Mouse (Mus musculus) small intestine, adult 2 months (tissue): Measurements from ENCODE around the gene Rpl15. TPM values are rescaled to one million over a fixed set of nuclear protein-coding genes. Genes with fewer than 3 reads are reported as not detected.

Experiments used
- H3K27ac ChIP-seq: fragments of 200-500 bp; 2 replicates; pipeline ENCODE4 v1.5.1; 2012; ENCODE audit warnings: low read depth, low read length, control low read depth, inconsistent platforms; ENCODE audit not compliant: insufficient read depth
- H3K27me3 ChIP-seq: fragments of 200-500 bp; 2 replicates; pipeline ENCODE4 v1.6.1; 2012; ENCODE audit warnings: mild to moderate bottlenecking, moderate library complexity, low read length, inconsistent platforms; ENCODE audit not compliant: control insufficient read depth, insufficient read depth
- H3K36me3 ChIP-seq: fragments of 200-500 bp; 2 replicates; pipeline ENCODE4 v1.6.1; 2012; ENCODE audit warnings: mild to moderate bottlenecking, low read length, control low read depth, inconsistent platforms; ENCODE audit not compliant: control insufficient read depth, insufficient read depth
- H3K4me1 ChIP-seq: fragments of 200-500 bp; 2 replicates; pipeline ENCODE4 v1.6.1; 2012; ENCODE audit warnings: low read length, inconsistent platforms, mixed read lengths; ENCODE audit not compliant: control insufficient read depth, insufficient read depth, insufficient read length
- H3K4me3 ChIP-seq: fragments of 200-500 bp; 2 replicates; pipeline ENCODE4 v1.5.1; 2012; ENCODE audit warnings: low read depth, mild to moderate bottlenecking, control low read depth, inconsistent platforms, low read length, moderate library complexity
- CTCF ChIP-seq: fragments of 200-500 bp; IDR thresholded peaks from 2 replicates; pipeline ENCODE4 v1.5.1; 2012; ENCODE audit warnings: low read depth, mild to moderate bottlenecking, control low read depth, inconsistent platforms, low read length, moderate library complexity, mixed read lengths; ENCODE audit not compliant: insufficient replicate concordance, insufficient read length; ENCODE audit errors: extremely low read depth
- POLR2A ChIP-seq: fragments of 200-500 bp; IDR thresholded peaks from 2 replicates; pipeline ENCODE4 v1.6.1; 2012; ENCODE audit warnings: low read depth, mild to moderate bottlenecking, control low read depth, inconsistent platforms, low read length, moderate library complexity
- WGBS: fragments of 180-500 bp; shearing (Covaris S2); methylation state at CpG from one replicate; pipeline ENCODE4 v1.1.7; 2018; 5-methylcytosine and 5-hydroxymethylcytosine counted together
- polyA plus RNA-seq: library from polyadenylated mRNA; depleted of rRNA; stranded (reverse); fragments of >200 nt; gene quantifications from 2 replicates; pipeline ENCODE4 v1.2.3, GENCODE M21; 2012

The Rpl15 gene
- polyA plus RNA-seq, 1 experiment = 139 TPM

DNA sequence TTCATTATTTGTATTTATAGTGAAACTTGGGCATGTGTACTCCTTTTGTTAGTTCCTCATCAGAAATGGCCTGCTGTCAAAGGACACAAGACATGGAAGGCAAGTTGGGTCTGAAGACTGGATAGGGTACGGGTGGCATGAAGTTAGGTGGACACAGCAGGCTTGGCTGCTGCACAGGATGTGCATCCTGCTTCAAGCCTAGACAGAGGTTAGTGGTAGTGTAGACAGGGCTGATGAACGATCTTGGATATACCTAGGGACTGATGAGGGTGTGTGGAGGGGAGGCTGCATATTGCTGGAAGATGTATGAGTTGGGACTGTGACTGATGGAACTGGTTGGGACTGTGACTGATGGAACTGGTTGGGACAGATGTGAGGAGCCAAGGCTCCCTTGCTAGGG, 27.7 kb upstream of the Rpl15 start:
- Histone ChIP-seq H3K27ac (no peak overlapping the region), H3K36me3 (no peaks in the 10 kb centered on the region), H3K4me3 (no peak overlapping the region), H3K27me3 (no peaks in the 10 kb centered on the region), H3K4me1 (peaks cover 2% of the 10 kb centered on the region; the same call in 1 of the 2 replicates)
- WGBS = 87% methylated on average over 2 of the region's 2 CpGs
- no peak for TF ChIP-seq POLR2A
- TF ChIP-seq CTCF = no peak

GRCm38 (mm10) chr14:18297441-18297840, 26.2 kb upstream of the Rpl15 start:
- Histone ChIP-seq H3K27me3 (no peaks in the 10 kb centered on the region), H3K4me3 (no peak overlapping the region), H3K27ac (no peak overlapping the region), H3K4me1 (no peaks in the 10 kb centered on the region), H3K36me3 (0 out of 2 replicates have a peak, but pooled peaks cover 2% of the 10 kb centered on the region)
- WGBS = 84% methylated on average over 2 of the region's 2 CpGs
- TF ChIP-seq POLR2A = no peak
- no peak for TF ChIP-seq CTCF

GRCm38 (mm10) chr14:18292578-18292977, 21.4 kb upstream of the Rpl15 start:
- peaks cover 4% of the 10 kb centered on the region; the same call in 1 of the 2 replicates for H3K4me1 ChIP-seq
- TF ChIP-seq CTCF = no peak
- TF ChIP-seq POLR2A = no peak
- H3K36me3 ChIP-seq = 0 out of 2 replicates have a peak, but pooled peaks cover 2% of the 10 kb centered on the region
- H3K4me3 ChIP-seq = no peak overlapping the region
- no peak overlapping the region for H3K27ac ChIP-seq
- H3K27me3 ChIP-seq = no peaks in the 10 kb centered on the region
- 82% methylated on average over 3 of the region's 3 CpGs for WGBS

DNA sequence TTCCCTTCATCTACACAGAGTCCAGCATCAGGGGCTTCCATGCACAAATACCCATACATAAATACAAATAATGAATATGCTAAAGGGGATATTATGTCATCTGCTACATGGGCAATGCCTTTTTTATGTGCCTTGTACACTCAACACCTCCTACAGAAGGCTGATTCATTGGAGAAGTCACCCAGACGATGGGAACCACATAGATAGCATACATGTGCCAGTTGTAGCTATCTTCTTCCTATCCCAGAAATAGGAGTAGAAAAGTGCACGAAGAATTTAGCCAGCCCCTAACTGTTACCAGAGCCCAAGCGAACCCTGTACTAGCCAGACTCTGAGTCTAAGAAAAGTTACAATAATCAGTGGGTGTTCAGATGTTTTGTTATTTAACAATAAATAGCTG, 20.9 kb upstream of the Rpl15 start:
- TF ChIP-seq POLR2A = no peak
- no peak for TF ChIP-seq CTCF
- Histone ChIP-seq H3K27me3 (no peaks in the 10 kb centered on the region), H3K4me1 (peaks cover 4% of the 10 kb centered on the region; the same call in 1 of the 2 replicates), H3K4me3 (no peak overlapping the region), H3K36me3 (0 out of 2 replicates have a peak, but pooled peaks cover 2% of the 10 kb centered on the region), H3K27ac (no peak overlapping the region)
- WGBS = 90% methylated on average over 3 of the region's 3 CpGs

DNA sequence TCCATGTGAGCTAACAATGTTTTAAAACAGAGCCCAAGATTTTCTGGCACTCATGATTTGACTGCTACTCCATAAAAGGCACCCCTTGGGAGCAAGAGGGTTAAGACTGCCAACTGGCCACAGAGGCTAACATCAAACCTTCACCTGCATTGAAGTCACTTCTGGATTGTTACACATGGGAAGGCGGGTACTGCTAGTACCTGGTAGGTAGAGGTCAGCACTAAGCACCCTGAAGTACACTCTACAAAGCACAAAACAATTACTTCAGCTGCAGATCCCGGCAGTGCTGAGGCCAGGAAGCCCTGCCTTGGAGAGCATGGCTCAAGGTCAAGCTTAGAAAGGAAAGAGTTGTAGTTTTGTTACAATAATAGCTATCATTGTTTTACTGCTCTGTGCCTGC, 16.2 kb upstream of the Rpl15 start:
- no peak for TF ChIP-seq CTCF
- no peak overlapping the region for H3K27ac ChIP-seq
- 56% methylated on average over 2 of the region's 2 CpGs for WGBS

DNA sequence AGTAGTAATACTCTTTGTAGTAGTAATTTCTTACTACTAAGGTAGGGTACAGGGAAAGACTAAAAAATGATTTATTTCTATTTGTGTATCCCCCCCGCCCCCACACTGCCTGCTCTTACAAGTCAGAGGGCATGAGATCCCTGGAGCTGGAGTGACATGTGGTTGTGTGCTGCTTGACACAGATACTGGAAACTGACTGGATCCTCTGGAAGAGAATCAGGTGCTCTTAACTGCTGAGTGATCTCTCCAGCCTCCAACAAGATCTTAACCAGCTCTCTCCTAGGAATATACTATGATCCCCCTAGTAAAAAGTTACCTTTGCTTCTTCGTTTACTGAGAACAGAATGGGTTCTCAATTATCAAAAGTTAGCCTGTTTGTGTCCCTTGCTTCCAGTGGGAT, 15.2 kb upstream of the Rpl15 start:
- Histone ChIP-seq H3K27me3 (no peaks in the 10 kb centered on the region), H3K4me3 (no peak overlapping the region), H3K4me1 (peaks cover 4% of the 10 kb centered on the region; the same call in 1 of the 2 replicates), H3K36me3 (peaks cover 13% of the 10 kb centered on the region), H3K27ac (no peak overlapping the region)
- 91% methylated on average over 2 of the region's 2 CpGs for WGBS
- no peak for TF ChIP-seq CTCF
- no peak for TF ChIP-seq POLR2A

More for the DNA sequence above, 16.2 kb upstream of the Rpl15 start:
- H3K36me3 ChIP-seq = peaks cover 8% of the 10 kb centered on the region
- no peak overlapping the region for H3K4me3 ChIP-seq
- H3K4me1 ChIP-seq = peaks cover 4% of the 10 kb centered on the region; the same call in 1 of the 2 replicates
- H3K27me3 ChIP-seq = no peaks in the 10 kb centered on the region

DNA sequence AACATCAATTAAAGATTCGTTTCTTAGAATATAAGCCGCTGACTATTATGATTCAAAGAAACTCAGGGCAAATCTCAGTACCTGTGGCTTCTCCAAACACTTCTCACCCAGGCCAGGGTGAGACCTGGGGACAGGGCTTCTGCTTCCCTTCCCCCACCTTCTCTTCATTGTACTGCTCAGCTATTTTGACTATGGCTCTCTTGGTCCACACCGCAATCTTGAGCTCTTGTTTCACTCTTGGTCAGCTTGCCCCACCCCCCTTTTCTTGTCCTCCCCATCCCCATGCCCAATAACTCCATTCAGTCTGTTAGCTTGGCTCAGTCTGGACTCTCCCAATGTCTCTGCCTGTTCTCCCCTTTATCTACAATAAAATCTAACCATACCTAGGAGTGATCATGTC, 14.3 kb upstream of the Rpl15 start:
- Histone ChIP-seq H3K4me3 (no peak overlapping the region), H3K4me1 (peaks cover 4% of the 10 kb centered on the region; the same call in 1 of the 2 replicates), H3K27ac (no peak overlapping the region), H3K27me3 (no peaks in the 10 kb centered on the region), H3K36me3 (peaks cover 13% of the 10 kb centered on the region)
- TF ChIP-seq CTCF = no peak
- no peak for TF ChIP-seq POLR2A
- 78% methylated on average over 3 of the region's 3 CpGs for WGBS
